Mouse (Mus musculus) lung, adult 10 weeks (tissue): ENCODE measurements around the gene Nomo1. TPM values are rescaled to one million over a fixed set of nuclear protein-coding genes. Genes with fewer than 3 reads are reported as not detected.

Experiments
- polyA plus RNA-seq: library from polyadenylated mRNA; stranded (reverse); fragments of 350-450 nt; fragmentation: Illumina TruSeq; extraction: RNeasy Lipid Tissue Mini Kit (QIAGEN cat#74804); gene quantifications from one replicate; pipeline ENCODE4 v1.2.3, GENCODE M21; 2014; ENCODE audit warnings: low read depth, low replicate concordance; ENCODE audit not compliant: insufficient read depth

Gene Nomo1
- polyA plus RNA-seq = 19.0 TPM

DNA sequence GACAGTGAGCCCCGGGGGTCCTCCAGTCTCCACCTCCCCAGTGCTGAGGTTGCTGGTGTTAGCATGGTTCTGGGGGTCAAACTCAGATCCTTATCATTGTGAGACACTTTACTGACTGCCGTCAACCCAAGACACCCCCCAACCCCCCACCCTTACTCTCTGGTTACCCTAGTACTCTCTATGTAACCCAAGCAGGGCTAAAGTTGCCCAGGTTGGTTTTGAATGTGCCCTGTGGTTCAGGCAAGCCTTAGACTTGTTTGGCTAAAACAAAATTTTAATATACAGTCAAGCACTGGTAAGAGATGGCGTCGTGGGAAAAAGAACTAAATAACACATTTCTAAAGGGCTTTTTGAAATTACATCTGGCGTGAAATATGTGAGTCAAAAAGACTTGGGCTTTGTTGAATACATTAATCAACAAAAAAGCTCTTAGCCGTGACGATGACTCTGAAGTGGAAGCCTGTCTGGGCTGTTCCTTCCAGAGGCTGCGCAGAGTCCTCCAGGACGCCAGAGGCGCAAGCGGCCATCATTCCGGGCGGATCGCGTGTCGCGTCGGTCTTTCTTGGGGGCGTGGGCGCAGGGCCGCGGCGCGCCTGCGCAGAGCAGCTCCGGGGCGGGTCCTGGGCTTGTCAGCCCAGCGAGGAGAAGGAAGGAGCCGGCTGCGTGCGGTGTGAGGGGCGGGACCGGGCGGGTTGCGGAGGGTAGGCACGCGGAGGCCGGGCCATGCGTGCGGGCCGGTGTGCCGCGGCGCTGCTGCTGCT is at the start of gene Nomo1:
Gene Nomo1, plus strand, starts transcription at position 590 of the 761 bp plus-strand sequence.

GRCm38 (mm10) chr7:46030145-46030488 is 3.4 kb upstream of the Nomo1 start, which contains the start of gene Abcc6:
Gene Abcc6, minus strand, starts transcription at chr7:46030302.

GRCm38 (mm10) chr7:46100563-46100962 is 67.1 kb downstream of the Nomo1 start, which contains the start of gene Kcnj11:
Gene Kcnj11, minus strand, starts transcription at chr7:46100764.

Other genes with a start within 250 kb of the Nomo1 start
- 0.09 TPM for gene Lmtk3, start 250.0 kb upstream of the Nomo1 start, polyA plus RNA-seq
- 2.2 TPM for gene Sult2b1, start 249.0 kb upstream of the Nomo1 start, polyA plus RNA-seq
- gene Cyth2, start 219.1 kb upstream of the Nomo1 start, polyA plus RNA-seq = 73.8 TPM
- not detected for gene Kcnj14, start 208.9 kb upstream of the Nomo1 start, polyA plus RNA-seq
- 10.2 TPM for gene Grwd1, start 202.8 kb upstream of the Nomo1 start, polyA plus RNA-seq
- gene Kdelr1, start 160.9 kb upstream of the Nomo1 start, polyA plus RNA-seq = 108 TPM
- gene Grin2d, start 155.3 kb upstream of the Nomo1 start, polyA plus RNA-seq = 0.46 TPM
- gene Syngr4, start 137.0 kb upstream of the Nomo1 start, polyA plus RNA-seq = not detected
- 8.7 TPM for gene Tmem143, start 136.8 kb upstream of the Nomo1 start, polyA plus RNA-seq
- 138 TPM for gene Emp3, start 112.3 kb upstream of the Nomo1 start, polyA plus RNA-seq
- gene Ccdc114, start 109.6 kb upstream of the Nomo1 start, polyA plus RNA-seq = 3.5 TPM
- gene Abcc6, start 3.4 kb upstream of the Nomo1 start, polyA plus RNA-seq = 0.27 TPM
- gene Kcnj11, start 67.1 kb downstream of the Nomo1 start, polyA plus RNA-seq = 1.1 TPM
- 0.97 TPM for gene Abcc8, start 146.3 kb downstream of the Nomo1 start, polyA plus RNA-seq
- gene Ush1c, start 204.8 kb downstream of the Nomo1 start, polyA plus RNA-seq = not detected
- gene Otog, start 207.3 kb downstream of the Nomo1 start, polyA plus RNA-seq = not detected